Mouse (Mus musculus) lung, postnatal 0 days (tissue): ENCODE measurements around the gene Gli2. TPM values are rescaled to one million over a fixed set of nuclear protein-coding genes. Genes with fewer than 3 reads are reported as not detected.

Source experiments
- ATAC-seq: fragments of 200-750 bp; cut with Nextera tagmentation; 2 replicates; pipeline ENCODE4 v1.8.0; 2017; ENCODE audit warnings: moderate library complexity
- DNase-seq: peaks from one replicate; pipeline ENCODE4 v3.0.0-alpha.2; 2016; ENCODE audit warnings: low spot score
- H3K27ac ChIP-seq: fragments of 300-500 bp; sonication (generic); 2 replicates; pipeline ENCODE4 v1.5.1; 2014; ENCODE audit warnings: antibody characterized with exemption, mild to moderate bottlenecking, low read length, mixed read lengths
- H3K27me3 ChIP-seq: fragments of 300-500 bp; sonication (generic); replicated peaks from 2 replicates; pipeline ENCODE4 v1.6.1; 2014; ENCODE audit warnings: low read length, mixed read lengths; ENCODE audit not compliant: insufficient read depth
- H3K36me3 ChIP-seq: fragments of 300-500 bp; sonication (generic); 2 replicates; pipeline ENCODE4 v1.6.1; 2014; ENCODE audit warnings: low read length, mixed read lengths; ENCODE audit not compliant: insufficient read depth
- H3K4me1 ChIP-seq: fragments of 300-500 bp; sonication (generic); 2 replicates; pipeline ENCODE4 v1.6.1; 2014; ENCODE audit warnings: antibody characterized with exemption, low read depth, low read length, mixed read lengths; ENCODE audit not compliant: insufficient read depth
- H3K4me2 ChIP-seq: fragments of 300-500 bp; sonication (generic); replicated peaks from 2 replicates; pipeline ENCODE4 v1.6.1; 2014; ENCODE audit warnings: low read depth, mild to moderate bottlenecking, low read length, moderate library complexity, mixed read lengths
- H3K4me3 ChIP-seq: fragments of 300-500 bp; sonication (generic); 2 replicates; pipeline ENCODE4 v1.5.1; 2014; ENCODE audit warnings: low read depth, low read length
- H3K9ac ChIP-seq: fragments of 300-500 bp; sonication (generic); replicated peaks from 2 replicates; pipeline ENCODE4 v1.6.1; 2014; ENCODE audit warnings: low read depth, mild to moderate bottlenecking
- H3K9me3 ChIP-seq: fragments of 300-500 bp; sonication (generic); 2 replicates; pipeline ENCODE4 v1.6.1; 2016; ENCODE audit warnings: low read length, mixed read lengths
- CTCF ChIP-seq: IDR thresholded peaks from 2 replicates; pipeline ENCODE4 v1.5.1; 2016; ENCODE audit warnings: antibody characterized with exemption, mild to moderate bottlenecking
- EP300 ChIP-seq: IDR thresholded peaks from 2 replicates; pipeline ENCODE4 v1.6.1; 2016; ENCODE audit warnings: antibody characterized with exemption, mild to moderate bottlenecking, control low read depth
- WGBS: fragments of 180-500 bp; shearing (Covaris S2); extraction: QIAGEN DNeasy Blood & Tissue Kit; methylation state at CpG from one replicate; pipeline ENCODE4 v1.1.7; 2014; 5-methylcytosine and 5-hydroxymethylcytosine counted together
- microRNA-seq: library from miRNA; unstranded; fragments of <30 nt; microRNA quantifications from one replicate; pipeline ENCODE4, GENCODE M21; 2016
- polyA plus RNA-seq: library from polyadenylated mRNA; unstranded; fragments of >200 nt; fragmentation: Nextera tagmentation; extraction: Ambion mirVana; gene quantifications from 2 replicates; pipeline ENCODE4 v1.2.1, GENCODE M21; 2015

The Gli2 gene
- polyA plus RNA-seq, 1 experiment from 2014 or later, result 2.7 TPM

DNA sequence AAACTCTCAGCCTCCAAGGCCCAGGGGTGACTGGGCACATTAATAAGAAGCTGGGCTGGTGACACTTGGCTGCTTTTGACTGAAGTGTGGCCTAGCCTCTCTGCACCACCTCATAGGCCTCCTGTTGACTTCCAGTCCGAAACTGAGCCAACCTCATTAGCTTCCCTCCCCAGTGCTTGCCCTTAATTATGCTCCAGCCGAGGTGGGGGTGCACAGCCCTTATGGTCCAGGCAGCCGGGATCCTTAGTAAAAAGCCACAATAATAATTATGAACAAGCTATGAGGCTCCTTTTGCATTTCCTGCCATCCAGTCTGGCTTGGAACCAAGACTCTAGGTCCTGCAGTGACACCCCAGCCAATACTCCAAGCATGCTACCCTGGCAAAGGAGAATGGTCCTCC, 264.0 kb downstream of the Gli2 start:
- no peak overlapping the region for H3K27ac ChIP-seq
- no peak overlapping the region for H3K4me2 ChIP-seq
- H3K36me3 ChIP-seq, result no peaks in the 10 kb centered on the region
- no peaks in the 10 kb centered on the region for H3K4me1 ChIP-seq
- no peaks in the 10 kb centered on the region for H3K9me3 ChIP-seq
- H3K27me3 ChIP-seq, result no peaks in the 10 kb centered on the region
- no peak for ATAC-seq
- no peak for DNase-seq
- no peak overlapping the region for H3K9ac ChIP-seq
- WGBS, result 61% methylated on average over 3 of the region's 3 CpGs
- TF ChIP-seq CTCF, result no peak
- TF ChIP-seq EP300, result no peak
- no peak overlapping the region for H3K4me3 ChIP-seq

DNA sequence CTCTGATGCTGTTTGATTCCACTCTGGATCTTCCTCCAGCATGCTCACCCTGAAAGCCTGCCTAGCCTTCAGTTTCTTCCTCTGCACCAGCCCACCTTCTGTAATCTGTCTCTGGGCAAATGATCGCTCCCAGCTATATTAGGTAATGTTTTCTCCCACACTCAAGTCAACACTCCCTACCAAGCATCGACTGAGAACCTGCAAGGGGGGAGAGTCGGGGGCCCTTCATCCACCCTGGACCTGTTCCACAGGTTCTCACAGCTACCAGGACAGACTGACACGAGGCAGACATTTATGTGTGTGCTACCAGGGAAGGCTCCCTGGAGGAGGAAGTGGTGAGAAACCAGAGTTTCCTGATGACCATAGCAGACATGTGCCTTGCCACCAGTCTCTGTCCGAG, 264.6 kb downstream of the Gli2 start:
- ATAC-seq (peak; percentile 41), DNase-seq (peak; percentile 34)
- H3K9ac ChIP-seq, result no peak overlapping the region
- H3K27me3 ChIP-seq, result no peaks in the 10 kb centered on the region
- H3K4me1 ChIP-seq, result no peaks in the 10 kb centered on the region
- H3K36me3 ChIP-seq, result no peaks in the 10 kb centered on the region
- WGBS, result 42% methylated on average over 5 of the region's 5 CpGs
- H3K9me3 ChIP-seq, result no peaks in the 10 kb centered on the region
- TF ChIP-seq EP300, result no peak
- no peak for TF ChIP-seq CTCF
- H3K4me3 ChIP-seq, result no peak overlapping the region
- H3K27ac ChIP-seq, result no peak overlapping the region
- no peak overlapping the region for H3K4me2 ChIP-seq

DNA sequence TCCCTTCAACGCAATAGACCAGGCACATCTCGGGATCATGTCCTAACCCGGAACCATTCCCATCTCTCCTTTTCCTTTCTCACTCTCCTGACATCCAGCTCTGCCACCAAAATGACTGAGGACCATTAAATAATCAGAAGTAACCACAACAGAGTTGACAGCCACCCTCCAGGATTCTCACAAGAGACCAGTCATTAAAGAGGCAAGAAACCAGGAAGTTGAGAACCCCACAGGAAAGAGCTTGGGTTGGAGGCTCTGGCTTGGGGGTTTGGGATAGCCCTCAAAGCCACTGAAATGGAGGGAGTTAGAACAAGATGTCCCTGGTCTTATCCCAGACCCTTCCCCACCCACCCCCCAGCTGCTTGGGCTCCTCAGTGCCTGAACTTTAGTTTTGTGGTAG, 265.9 kb downstream of the Gli2 start:
- WGBS, result 79% methylated on average over 3 of the region's 3 CpGs
- Histone ChIP-seq H3K36me3 (no peaks in the 10 kb centered on the region), H3K9me3 (no peaks in the 10 kb centered on the region), H3K4me2 (no peak overlapping the region), H3K27ac (no peak overlapping the region), H3K4me3 (no peak overlapping the region), H3K9ac (no peak overlapping the region), H3K4me1 (no peaks in the 10 kb centered on the region), H3K27me3 (no peaks in the 10 kb centered on the region)
- ATAC-seq (no peak), DNase-seq (no peak)
- TF ChIP-seq EP300 (no peak), CTCF (no peak)

Small RNAs within 50 kb of the gene (microRNA-seq; reads per million reads assigned to microRNA genes)
- not detected for gene Mir6346
